Mouse (Mus musculus): ENCODE data around the gene Eef1akmt2. TPM values are rescaled to one million over a fixed set of nuclear protein-coding genes. Genes with fewer than 3 reads are reported as not detected.

Gene Eef1akmt2
- total RNA-seq, 4 experiments from 2014 or later = 4.6 to 9.0 (median 5.9) TPM

- DNase-seq (ENCODE audit: low spot score in 2 of 2) = no peak
Measured at GRCm38 (mm10) chr7:132873043-132873442, 20.6 kb upstream of the Eef1akmt2 start.

- no peak for DNase-seq (ENCODE audit: low spot score in 2 of 2)
Measured at GRCm38 (mm10) chr7:132866316-132866715, 13.8 kb upstream of the Eef1akmt2 start.

- peak; percentile 75 for DNase-seq (ENCODE audit: low spot score in 2 of 2)
Measured at GRCm38 (mm10) chr7:132859042-132859958, 6.8 kb upstream of the Eef1akmt2 start, which contains the start of gene Abraxas2. Gene Abraxas2 (plus strand): TSS chr7:132859225.

- no peak for DNase-seq (ENCODE audit: low spot score in 2 of 2)
Measured at GRCm38 (mm10) chr7:132858043-132858608, 5.7 kb upstream of the Eef1akmt2 start.

- no peak for DNase-seq (ENCODE audit: low spot score in 2 of 2)
Measured at GRCm38 (mm10) chr7:132856083-132856482, 3.6 kb upstream of the Eef1akmt2 start.

GRCm38 (mm10) chr7:132853946-132854345, 1.5 kb upstream of the Eef1akmt2 start:
- no peak for DNase-seq (ENCODE audit: low spot score in 2 of 2)

GRCm38 (mm10) chr7:132853361-132853760, 888 bp upstream of the Eef1akmt2 start:
- DNase-seq (ENCODE audit: low spot score in 2 of 2) = no peak

GRCm38 (mm10) chr7:132843152-132843551, 9.3 kb downstream of the Eef1akmt2 start:
- no peak for DNase-seq (ENCODE audit: low spot score in 2 of 2)

GRCm38 (mm10) chr7:132842455-132842854, 10.0 kb downstream of the Eef1akmt2 start:
- DNase-seq (ENCODE audit: low spot score in 2 of 2) = no peak

- no peak for DNase-seq (ENCODE audit: low spot score in 2 of 2)
Measured at GRCm38 (mm10) chr7:132841287-132841686, 11.2 kb downstream of the Eef1akmt2 start.

- no peak for DNase-seq (ENCODE audit: low spot score in 2 of 2)
Measured at GRCm38 (mm10) chr7:132830955-132831354, 21.5 kb downstream of the Eef1akmt2 start.

- no peak for DNase-seq (ENCODE audit: low spot score in 2 of 2)
Measured at GRCm38 (mm10) chr7:132824346-132825022, 28.0 kb downstream of the Eef1akmt2 start.

- DNase-seq (ENCODE audit: low spot score in 2 of 2) = no peak
Measured at GRCm38 (mm10) chr7:132823832-132824231, 28.6 kb downstream of the Eef1akmt2 start.

GRCm38 (mm10) chr7:132820692-132821091, 31.8 kb downstream of the Eef1akmt2 start:
- DNase-seq (ENCODE audit: low spot score in 2 of 2) = no peak

- DNase-seq (ENCODE audit: low spot score in 2 of 2) = no peak
Measured at GRCm38 (mm10) chr7:132817056-132817455, 35.4 kb downstream of the Eef1akmt2 start.

GRCm38 (mm10) chr7:132816528-132816927, 35.9 kb downstream of the Eef1akmt2 start:
- no peak for DNase-seq (ENCODE audit: low spot score in 2 of 2)

- DNase-seq (ENCODE audit: low spot score in 2 of 2) = no peak
Measured at GRCm38 (mm10) chr7:132815081-132815480, 37.4 kb downstream of the Eef1akmt2 start.

GRCm38 (mm10) chr7:132814089-132814450, 38.4 kb downstream of the Eef1akmt2 start:
- no peak for DNase-seq (ENCODE audit: low spot score in 2 of 2)

GRCm38 (mm10) chr7:132813416-132814088, 38.9 kb downstream of the Eef1akmt2 start, which contains the start of gene Fam53b:
Gene Fam53b (minus strand): TSS chr7:132813886.
- peak in 1 of 2 experiments; percentile 64 for DNase-seq (ENCODE audit: low spot score in 2 of 2)

GRCm38 (mm10) chr7:132812619-132813415, 39.7 kb downstream of the Eef1akmt2 start:
- peak in 1 of 2 experiments; percentile 35 for DNase-seq (ENCODE audit: low spot score in 2 of 2)
